Mouse (Mus musculus) stomach, adult 2 months (tissue): ENCODE results near the gene Gcg. TPM values are rescaled to one million over a fixed set of nuclear protein-coding genes. Genes with fewer than 3 reads are reported as not detected.

Source experiments
- polyA plus RNA-seq: library from polyadenylated mRNA; depleted of rRNA; stranded (reverse); fragments of >200 nt; gene quantifications from 2 replicates; pipeline ENCODE4 v1.2.3, GENCODE M21; 2012; rRNA removed

The Gcg gene
- polyA plus RNA-seq, result 0.40 and 1.2 TPM in 2 replicates

GRCm38 (mm10) chr2:62483550-62483949, at the start of gene Gcg:
TSS of gene Gcg (minus strand) at chr2:62483650.

Other genes with a start within 250 kb of the Gcg start
- 0.41 and 0.45 TPM in 2 replicates for gene Dpp4, start 71.4 kb downstream of the Gcg start, polyA plus RNA-seq
- 0.04 and 0.09 TPM in 2 replicates for gene Fap, start 90.4 kb upstream of the Gcg start, polyA plus RNA-seq
- gene Ifih1, start 162.6 kb upstream of the Gcg start, polyA plus RNA-seq, result 3.0 and 3.3 TPM in 2 replicates
- gene Gca, start 180.6 kb upstream of the Gcg start, polyA plus RNA-seq, result 0.94 and 1.4 TPM in 2 replicates